14 mouse cellular contexts compared by ENCODE assay signal in the genomic region with DNA sequence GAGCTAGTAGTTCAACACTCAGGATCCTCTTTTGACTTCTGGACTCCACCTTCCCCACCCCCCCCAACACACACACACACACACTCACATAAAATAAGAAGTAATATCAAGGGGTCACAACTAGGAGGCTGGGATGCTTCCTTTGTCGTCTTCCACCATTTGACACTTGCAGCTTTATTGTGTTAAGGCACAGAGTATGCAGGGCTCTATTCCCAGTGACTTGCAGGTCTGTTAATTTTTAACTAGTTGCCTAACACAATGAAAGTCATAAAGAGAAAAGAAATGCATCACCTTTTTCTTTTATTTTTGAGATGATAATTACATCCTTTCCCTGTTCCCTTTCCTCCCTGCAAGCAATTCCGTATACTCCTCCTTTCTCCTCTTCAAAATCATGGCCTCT.
"Had no signal": no experiment of that assay in that cellular context is flagged by ENCODE, and none has a peak within 500 bp of the region (broad histone marks: within the 10 kb centered on the region; RNA-seq: fewer than 3 reads in every experiment).

No protein-coding gene starts in this region.

- DNase-seq: kidney, adult 11 months; kidney, adult 9 months; kidney, postnatal 36 days; layer of hippocampus, adult 9-11 months; layer of hippocampus, postnatal 36 days; lung, postnatal 14 days; right cerebral cortex, adult 18-20 months; right cerebral cortex, postnatal 25 days; thymus, postnatal 14 days had no signal

- H3K4me3 ChIP-seq: limb, embryonic 15.5 days; lung, embryonic 15.5 days; midbrain, embryonic 12.5 days had no signal

- H3K27ac ChIP-seq: kidney, postnatal 0 days; limb, embryonic 15.5 days; lung, embryonic 15.5 days; macrophage; midbrain, embryonic 12.5 days had no signal

- H3K36me3 ChIP-seq: limb, embryonic 15.5 days; lung, embryonic 15.5 days; midbrain, embryonic 12.5 days had no signal

- H3K9ac ChIP-seq: limb, embryonic 15.5 days; lung, embryonic 15.5 days; midbrain, embryonic 12.5 days had no signal

- H3K4me2 ChIP-seq: limb, embryonic 15.5 days; lung, embryonic 15.5 days; midbrain, embryonic 12.5 days had no signal

- H3K27me3 ChIP-seq: limb, embryonic 15.5 days; lung, embryonic 15.5 days; midbrain, embryonic 12.5 days had no signal

- H3K9me3 ChIP-seq: limb, embryonic 15.5 days; lung, embryonic 15.5 days; midbrain, embryonic 12.5 days had no signal

- H3K4me1 ChIP-seq: limb, embryonic 15.5 days; lung, embryonic 15.5 days; midbrain, embryonic 12.5 days had no signal
